Mouse (Mus musculus): ENCODE results near the gene Cyb561d2.

DNA sequence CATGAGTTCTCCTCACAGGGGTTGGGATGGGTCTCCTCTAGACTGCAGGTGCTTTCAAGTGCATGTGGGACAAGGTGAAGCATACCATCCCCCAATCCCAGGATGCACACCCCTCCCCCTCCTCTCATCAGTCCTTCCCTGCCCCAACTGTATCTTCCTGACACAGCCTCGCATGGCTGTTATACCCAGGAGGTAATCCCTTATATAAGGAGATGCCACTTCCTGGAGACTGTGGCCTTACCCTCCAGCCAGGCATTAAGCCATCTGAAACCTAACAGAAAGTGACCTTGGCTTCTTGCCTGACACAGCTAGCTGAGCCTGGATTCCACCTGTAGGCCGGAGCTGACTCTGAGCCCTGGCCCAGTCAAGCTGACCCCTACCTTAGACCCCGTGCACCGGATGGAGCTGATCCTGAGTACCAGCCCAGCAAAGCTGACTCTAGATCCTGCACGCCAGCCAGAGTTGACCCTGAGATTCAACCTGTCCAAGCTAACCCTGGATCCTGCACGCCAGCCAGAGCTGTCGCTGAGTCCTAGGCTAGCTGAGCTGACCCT lies 40.6 kb upstream of the Cyb561d2 start:
- TF ChIP-seq CTCF (IDR thresholded peaks at IDR 0.05; ENCODE audit: control insufficient read depth, insufficient read depth, insufficient replicate concordance, low read depth, low read length): no peak
- TF ChIP-seq POLR2A (IDR thresholded peaks at IDR 0.05; ENCODE audit: control insufficient read depth, low read depth, low read length): no peak

Data from testis, adult 2 months (tissue).